Mouse (Mus musculus): ENCODE data around the gene Rars2.

Rars2 gene

DNA sequence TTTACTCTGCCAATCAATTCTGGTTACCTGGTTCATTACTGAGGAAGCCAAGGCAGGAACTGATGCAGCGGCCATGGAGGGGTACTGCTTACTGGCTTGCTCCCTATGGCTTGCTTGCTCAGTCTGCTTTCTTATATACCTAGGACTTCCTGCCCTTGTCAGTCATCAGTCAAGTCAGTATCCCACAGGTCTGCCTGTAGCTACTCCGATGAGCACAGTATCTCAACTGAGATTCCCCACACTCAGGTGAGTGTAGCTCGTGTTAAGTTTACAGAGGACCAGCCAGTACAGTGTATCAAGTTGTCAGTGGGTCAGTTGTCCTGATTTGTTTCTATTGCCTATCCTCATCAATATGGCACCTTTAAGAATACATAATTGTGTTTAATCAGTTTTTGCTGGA lies 26.0 kb downstream of the Rars2 start:
- DNase-seq (ENCODE audit: low spot score in 2 of 2) = no peak

GRCm38 (mm10) chr4:34644779-34645178 lies 30.0 kb downstream of the Rars2 start:
- no peak for DNase-seq (ENCODE audit: low spot score in 2 of 2)

GRCm38 (mm10) chr4:34653179-34653578 lies 38.4 kb downstream of the Rars2 start:
- no peak for DNase-seq (ENCODE audit: low spot score in 2 of 2)

- DNase-seq (ENCODE audit: low spot score in 2 of 2) = no peak
These were observed 41.3 kb downstream of the Rars2 start for GRCm38 (mm10) chr4:34656101-34656500.

GRCm38 (mm10) chr4:34659012-34659411 lies 44.3 kb downstream of the Rars2 start:
- DNase-seq (ENCODE audit: low spot score in 2 of 2) = no peak

- no peak for DNase-seq (ENCODE audit: low spot score in 2 of 2)
These were observed 46.8 kb downstream of the Rars2 start for GRCm38 (mm10) chr4:34661514-34661913.

DNA sequence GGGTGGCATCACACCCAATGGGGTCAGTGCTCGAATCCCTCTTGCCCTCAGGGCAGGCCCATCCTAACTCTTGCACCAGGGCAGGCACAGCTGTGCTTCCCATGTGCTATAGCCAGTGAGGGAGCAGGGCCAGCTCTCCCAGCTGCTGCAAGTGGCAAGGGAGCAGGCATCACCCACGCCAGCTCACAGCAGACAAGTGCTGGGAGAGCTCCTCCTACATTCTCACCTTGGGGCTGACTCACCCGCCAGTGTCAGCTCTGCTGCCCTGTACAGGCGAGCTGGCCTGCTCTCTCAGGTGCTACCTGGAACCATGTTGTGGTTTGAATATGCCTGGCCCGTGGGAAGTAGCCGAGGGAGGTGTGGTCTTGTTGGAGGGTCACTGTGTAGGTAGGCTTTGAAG lies 47.2 kb downstream of the Rars2 start:
- no peak for DNase-seq (ENCODE audit: low spot score in 2 of 2)

GRCm38 (mm10) chr4:34667923-34668322 lies 53.2 kb downstream of the Rars2 start:
- DNase-seq (ENCODE audit: low spot score in 2 of 2) = no peak

GRCm38 (mm10) chr4:34673721-34674120 lies 59.0 kb downstream of the Rars2 start:
- no peak for DNase-seq (ENCODE audit: low spot score in 2 of 2)

DNA sequence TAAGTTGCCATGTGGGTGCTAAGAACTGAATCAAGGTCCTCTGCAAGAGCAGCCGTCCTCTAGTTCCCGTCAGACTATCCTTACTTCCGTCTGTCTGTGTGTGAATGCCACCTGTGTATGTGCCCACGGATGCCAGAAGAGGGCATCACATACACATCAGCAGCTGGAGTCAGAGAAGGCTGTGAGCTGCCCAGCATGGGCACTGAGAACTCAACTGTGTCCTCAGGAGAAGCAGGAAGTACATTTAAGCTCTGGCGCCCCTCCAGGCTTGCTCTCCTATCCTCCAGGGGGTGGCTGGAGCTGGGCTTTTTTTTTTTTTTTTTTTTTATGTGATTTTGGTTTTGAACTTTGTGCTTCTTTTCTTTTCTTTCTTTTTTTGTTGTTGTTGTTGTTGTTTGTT lies 65.8 kb downstream of the Rars2 start:
- no peak for DNase-seq (ENCODE audit: low spot score in 2 of 2)

- DNase-seq (ENCODE audit: low spot score in 2 of 2) = peak; percentile 90 to 91
These were observed 72.3 kb downstream of the Rars2 start, which contains the start of gene Slc35a1 for GRCm38 (mm10) chr4:34686874-34687567. Slc35a1 (minus strand) TSS chr4:34687438.

GRCm38 (mm10) chr4:34688021-34688420 lies 73.3 kb downstream of the Rars2 start:
- no peak for DNase-seq (ENCODE audit: low spot score in 2 of 2)

- DNase-seq (ENCODE audit: low spot score in 2 of 2) = no peak
These were observed 86.8 kb downstream of the Rars2 start for GRCm38 (mm10) chr4:34701528-34701927.

DNA sequence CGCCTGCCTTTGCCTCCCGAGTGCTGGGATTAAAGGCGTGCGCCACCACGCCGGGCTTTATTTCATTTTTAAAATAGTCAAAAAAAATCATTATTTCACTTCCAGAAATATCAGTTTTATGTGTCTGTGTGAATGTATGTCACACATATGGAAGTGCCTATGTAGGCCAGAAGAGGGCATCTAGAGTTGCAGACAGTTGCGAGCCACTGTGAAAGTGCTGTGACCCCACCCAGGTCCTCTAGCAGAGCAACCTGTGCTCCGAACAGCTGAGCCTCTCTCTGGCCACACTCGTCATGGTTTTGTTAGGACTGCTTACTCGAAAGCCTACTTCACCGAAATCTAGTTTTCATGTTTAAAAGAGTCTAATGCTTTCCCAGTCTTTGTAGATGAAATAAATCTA lies 87.5 kb downstream of the Rars2 start:
- no peak for DNase-seq (ENCODE audit: low spot score in 2 of 2)

- DNase-seq (ENCODE audit: low spot score in 2 of 2) = no peak
These were observed 88.3 kb downstream of the Rars2 start for GRCm38 (mm10) chr4:34703029-34703428.

DNA sequence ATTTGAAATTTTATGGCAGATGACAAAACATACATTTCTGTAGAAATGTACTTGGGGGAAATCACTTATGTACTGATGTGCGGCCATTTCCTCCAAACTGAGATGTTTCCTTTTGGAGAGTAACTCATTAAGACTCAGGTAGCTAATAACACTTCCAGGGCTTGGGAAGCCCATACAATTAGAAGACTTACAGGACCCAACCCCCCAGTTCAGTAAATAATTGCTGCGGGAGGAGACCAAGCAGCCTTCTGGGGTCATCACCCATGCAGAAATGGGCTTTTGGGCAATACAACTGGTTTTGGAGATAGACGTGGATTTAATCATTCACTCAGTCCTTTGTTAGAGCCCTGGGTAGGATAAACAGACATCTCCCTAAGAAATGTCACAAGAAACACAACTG lies 92.5 kb downstream of the Rars2 start:
- DNase-seq (ENCODE audit: low spot score in 2 of 2) = no peak

DNA sequence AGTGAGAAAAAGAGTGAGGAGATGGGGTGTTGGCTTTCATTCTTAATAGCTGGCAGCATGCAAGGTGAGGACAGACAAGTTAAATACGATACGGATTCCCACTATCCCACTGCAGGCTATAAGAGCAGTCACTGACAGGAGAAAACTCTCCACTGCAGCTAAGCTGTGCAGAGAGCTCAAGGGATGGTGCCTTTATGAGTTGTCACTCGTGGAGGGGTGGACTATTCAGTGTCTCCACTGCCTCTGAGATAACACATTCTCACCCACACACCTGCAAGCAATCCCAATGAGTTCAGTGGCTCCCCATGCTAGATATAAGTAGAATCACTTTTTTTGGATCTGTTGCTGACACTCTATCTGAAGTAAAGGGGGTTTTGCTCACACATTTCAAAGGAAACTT lies 93.4 kb downstream of the Rars2 start:
- DNase-seq (ENCODE audit: low spot score in 2 of 2) = no peak

All from frontal cortex, postnatal 14 days (tissue).